Mouse (Mus musculus): Measurements from ENCODE around the gene Klhl41. TPM values are rescaled to one million over a fixed set of nuclear protein-coding genes. Genes with fewer than 3 reads are reported as not detected.
A peak's percentile ranks its signal among the peaks of the same experiment; 100 is the strongest.

Gene Klhl41
- 0.45 and 0.83 TPM in 2 replicates for polyA plus RNA-seq (2015; fragmentation: Nextera tagmentation; extraction: Ambion mirVana)

DNA sequence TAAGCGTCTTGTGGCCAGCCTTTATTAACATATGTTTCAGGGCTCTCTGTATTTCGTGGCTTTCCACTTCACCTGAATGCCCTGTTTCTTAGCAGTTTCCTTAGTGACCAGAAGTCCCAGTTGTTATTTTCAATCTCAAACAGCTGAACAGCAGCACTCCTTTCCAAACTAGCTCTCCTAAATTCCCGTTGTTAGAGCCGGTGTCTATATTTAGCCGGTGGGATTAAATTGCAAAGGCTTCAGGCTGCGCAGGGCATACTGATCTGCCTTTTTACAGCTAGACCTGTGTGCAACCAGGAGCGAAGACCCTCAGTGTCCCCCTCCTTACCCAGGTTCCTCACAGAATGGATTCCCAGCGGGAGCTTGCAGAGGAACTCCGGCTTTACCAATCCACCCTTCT, at the start of gene Klhl41:
Gene Klhl41, plus strand, starts transcription at position 268 of the 400 bp plus-strand sequence.
- Histone ChIP-seq H3K9ac (replicated peaks; ENCODE audit: low read depth) (no peak within 1 kb of the TSS), H3K4me1 (ENCODE audit: insufficient read depth, low read depth, low read length) (peaks cover 4% of the 10 kb centered on the region; the same call in 1 of the 2 replicates), H3K27ac (ENCODE audit: low read length) (no peak within 1 kb of the TSS), H3K9me3 (ENCODE audit: low read length) (no peaks in the 10 kb centered on the region), H3K4me3 (ENCODE audit: low read depth, low read length) (no peak within 1 kb of the TSS), H3K36me3 (ENCODE audit: insufficient read depth, low read length) (no peaks in the 10 kb centered on the region), H3K27me3 (replicated peaks; ENCODE audit: insufficient read depth, low read length) (no peaks in the 10 kb centered on the region), H3K4me2 (replicated peaks; ENCODE audit: low read depth, low read length) (no peak within 1 kb of the TSS)
- ATAC-seq (no peak), DNase-seq (ENCODE audit: low spot score) (no peak)
- 83% methylated on average over 9 of the region's 9 CpGs for WGBS
- no peak for TF ChIP-seq CTCF (IDR thresholded peaks at IDR 0.05)
- no peak for TF ChIP-seq EP300 (IDR thresholded peaks at IDR 0.05)

DNA sequence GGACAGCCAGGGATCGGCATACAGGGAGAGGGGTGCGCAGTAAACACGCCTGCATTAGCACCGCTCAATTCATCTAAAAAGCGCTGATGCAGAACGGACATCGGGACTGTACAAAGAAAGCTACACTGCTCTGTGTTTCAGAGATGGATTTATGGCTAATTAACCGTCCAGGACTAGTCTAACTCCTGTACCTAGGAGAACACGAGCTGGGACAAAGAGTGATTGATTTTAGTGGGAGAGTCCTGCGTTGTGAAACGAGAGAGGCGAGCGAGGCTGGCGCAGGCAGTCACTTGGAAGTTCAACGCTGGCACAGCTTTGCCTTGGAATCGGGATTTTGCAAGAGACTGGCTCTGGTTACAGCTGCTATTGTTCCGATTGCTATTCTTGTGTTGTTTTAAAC, 40.7 kb upstream of the Klhl41 start:
- 62% methylated on average over 17 of the region's 17 CpGs for WGBS
- no peak for TF ChIP-seq EP300 (IDR thresholded peaks at IDR 0.05)
- TF ChIP-seq CTCF (IDR thresholded peaks at IDR 0.05), result no peak
- Histone ChIP-seq H3K9me3 (ENCODE audit: low read length) (no peaks in the 10 kb centered on the region), H3K27ac (ENCODE audit: low read length) (no peak overlapping the region), H3K4me2 (replicated peaks; ENCODE audit: low read depth, low read length) (no peak overlapping the region), H3K9ac (replicated peaks; ENCODE audit: low read depth) (no peak overlapping the region), H3K4me1 (ENCODE audit: insufficient read depth, low read depth, low read length) (no peaks in the 10 kb centered on the region), H3K36me3 (ENCODE audit: insufficient read depth, low read length) (no peaks in the 10 kb centered on the region), H3K27me3 (replicated peaks; ENCODE audit: insufficient read depth, low read length) (no peaks in the 10 kb centered on the region), H3K4me3 (ENCODE audit: low read depth, low read length) (no peak overlapping the region)
- DNase-seq (ENCODE audit: low spot score), result no peak
- no peak; the same call in 1 of the 2 replicates for ATAC-seq

DNA sequence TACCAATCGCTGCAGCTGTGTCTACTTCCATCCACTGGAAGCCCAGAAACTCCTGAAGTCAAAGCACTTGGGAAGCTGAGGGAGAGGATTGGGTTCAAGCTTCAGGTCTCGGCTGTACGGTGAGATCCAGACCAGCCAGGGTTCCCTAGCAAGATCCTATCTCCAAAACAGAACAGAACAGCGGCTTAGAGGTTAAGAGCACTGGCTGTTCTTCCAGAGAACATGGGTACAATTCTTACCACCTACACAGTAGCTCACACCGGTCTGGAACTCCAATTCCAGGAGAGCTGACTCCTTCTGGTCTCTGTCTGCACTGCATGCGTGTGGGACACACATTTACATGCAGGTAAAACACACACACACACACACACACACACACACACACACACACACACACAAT, 40.0 kb upstream of the Klhl41 start:
- Histone ChIP-seq H3K4me1 (ENCODE audit: insufficient read depth, low read depth, low read length) (no peaks in the 10 kb centered on the region), H3K4me2 (replicated peaks; ENCODE audit: low read depth, low read length) (no peak overlapping the region), H3K27me3 (replicated peaks; ENCODE audit: insufficient read depth, low read length) (no peaks in the 10 kb centered on the region), H3K4me3 (ENCODE audit: low read depth, low read length) (no peak overlapping the region), H3K9ac (replicated peaks; ENCODE audit: low read depth) (no peak overlapping the region), H3K36me3 (ENCODE audit: insufficient read depth, low read length) (no peaks in the 10 kb centered on the region), H3K9me3 (ENCODE audit: low read length) (no peaks in the 10 kb centered on the region), H3K27ac (ENCODE audit: low read length) (peak overlapping the region; percentile 32; the same call in 1 of the 2 replicates)
- ATAC-seq, result no peak
- no peak for DNase-seq (ENCODE audit: low spot score)
- TF ChIP-seq EP300 (IDR thresholded peaks at IDR 0.05) (no peak), CTCF (IDR thresholded peaks at IDR 0.05) (no peak)
- WGBS, result 84% methylated on average over 6 of the region's 6 CpGs

DNA sequence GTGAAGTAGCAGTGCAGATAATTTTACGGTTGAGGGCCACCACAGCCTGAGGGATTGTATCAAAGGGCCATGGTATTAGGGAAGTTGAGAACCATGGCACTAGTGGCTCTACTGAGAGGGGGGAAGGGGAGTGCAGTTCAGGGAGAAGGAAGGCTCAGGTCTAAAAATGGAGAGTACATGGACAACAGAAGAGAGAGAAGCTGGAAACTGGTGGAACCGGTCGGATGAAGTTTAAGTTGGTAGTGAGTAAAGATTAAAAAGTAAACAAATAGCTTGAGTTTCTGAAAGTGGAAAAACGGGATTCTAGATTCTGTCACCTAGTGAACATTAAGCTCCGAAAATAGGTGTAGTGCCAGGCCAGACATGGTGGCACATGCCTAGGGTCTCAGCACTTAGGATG, 39.1 kb upstream of the Klhl41 start:
- Histone ChIP-seq H3K36me3 (ENCODE audit: insufficient read depth, low read length) (no peaks in the 10 kb centered on the region), H3K4me2 (replicated peaks; ENCODE audit: low read depth, low read length) (no peak overlapping the region), H3K27ac (ENCODE audit: low read length) (peak overlapping the region; percentile 43; the same call in 1 of the 2 replicates), H3K27me3 (replicated peaks; ENCODE audit: insufficient read depth, low read length) (no peaks in the 10 kb centered on the region), H3K9ac (replicated peaks; ENCODE audit: low read depth) (no peak overlapping the region), H3K9me3 (ENCODE audit: low read length) (no peaks in the 10 kb centered on the region), H3K4me1 (ENCODE audit: insufficient read depth, low read depth, low read length) (no peaks in the 10 kb centered on the region), H3K4me3 (ENCODE audit: low read depth, low read length) (no peak overlapping the region)
- ATAC-seq (peak; percentile 82), DNase-seq (ENCODE audit: low spot score) (peak; percentile 91)
- TF ChIP-seq CTCF (IDR thresholded peaks at IDR 0.05) (no peak), EP300 (IDR thresholded peaks at IDR 0.05) (peak; percentile 84)
- WGBS, result 60% methylated on average over 5 of the region's 5 CpGs

DNA sequence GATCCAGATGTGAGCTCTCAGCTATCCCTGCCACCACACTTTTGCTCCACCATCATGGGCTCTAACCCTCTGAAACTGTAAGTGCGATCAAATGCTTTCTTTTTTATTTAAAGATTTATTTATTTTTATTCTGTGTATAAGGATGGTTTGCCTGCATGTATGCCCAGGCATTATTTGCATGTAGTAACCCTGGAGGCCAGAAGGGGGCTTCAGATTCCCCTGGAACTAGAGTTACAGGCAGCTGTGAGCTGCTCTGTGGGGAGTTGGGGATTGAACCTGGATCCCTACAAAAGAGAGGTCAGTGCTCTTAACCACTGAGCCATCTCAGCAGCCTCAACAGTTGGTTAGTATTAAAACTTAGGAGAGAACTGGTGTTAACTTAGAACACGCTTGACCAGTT, 38.5 kb upstream of the Klhl41 start:
- no peak overlapping the region for H3K4me2 ChIP-seq (replicated peaks; ENCODE audit: low read depth, low read length)
- no peak overlapping the region for H3K9ac ChIP-seq (replicated peaks; ENCODE audit: low read depth)
- H3K4me1 ChIP-seq (ENCODE audit: insufficient read depth, low read depth, low read length), result no peaks in the 10 kb centered on the region
- no peaks in the 10 kb centered on the region for H3K36me3 ChIP-seq (ENCODE audit: insufficient read depth, low read length)
- H3K4me3 ChIP-seq (ENCODE audit: low read depth, low read length), result no peak overlapping the region
- no peaks in the 10 kb centered on the region for H3K27me3 ChIP-seq (replicated peaks; ENCODE audit: insufficient read depth, low read length)
- peak; percentile 44 for TF ChIP-seq CTCF (IDR thresholded peaks at IDR 0.05)
- no peak for TF ChIP-seq EP300 (IDR thresholded peaks at IDR 0.05)
- no peaks in the 10 kb centered on the region for H3K9me3 ChIP-seq (ENCODE audit: low read length)
- no peak for ATAC-seq
- DNase-seq (ENCODE audit: low spot score), result no peak
- H3K27ac ChIP-seq (ENCODE audit: low read length), result peak overlapping the region; percentile 43; the same call in 1 of the 2 replicates
- WGBS, result 87% methylated on average over 2 of the region's 2 CpGs

DNA sequence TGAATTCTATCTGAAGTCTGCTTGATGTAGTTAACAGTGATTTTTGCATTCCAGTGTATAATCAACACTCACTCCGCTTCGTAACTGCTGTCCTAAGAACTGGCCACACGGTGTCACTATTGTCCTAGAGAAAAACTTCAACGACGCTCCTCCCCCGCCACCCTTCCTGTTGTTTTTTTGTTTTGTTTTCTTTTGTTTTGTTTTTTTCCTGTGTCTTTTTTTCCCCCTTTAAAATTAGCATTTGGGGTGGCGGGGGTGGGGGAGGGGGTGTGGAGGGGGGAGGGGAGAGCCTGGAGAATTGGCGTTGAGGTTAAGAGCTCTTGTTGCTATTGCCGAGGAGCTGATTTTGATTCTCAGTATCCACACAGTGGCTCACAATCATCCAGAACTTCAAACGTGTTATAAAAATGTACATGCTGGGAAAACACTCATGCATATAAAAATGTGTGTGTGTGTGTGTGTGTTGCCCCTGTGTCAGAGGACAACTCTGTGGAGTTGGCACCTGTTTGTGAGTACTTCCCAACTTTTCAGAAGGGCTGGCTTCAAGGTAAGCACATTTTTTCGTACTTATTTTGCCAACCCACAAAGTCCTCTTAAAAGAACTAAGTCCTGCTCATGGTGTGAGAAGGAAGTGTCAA, 34.7 kb upstream of the Klhl41 start:
- H3K36me3 ChIP-seq (ENCODE audit: insufficient read depth, low read length), result no peaks in the 10 kb centered on the region
- TF ChIP-seq CTCF (IDR thresholded peaks at IDR 0.05), result peak; percentile 82
- TF ChIP-seq EP300 (IDR thresholded peaks at IDR 0.05), result 0 out of 2 replicates have a peak, but pooled peaks have one; percentile 21
- H3K27me3 ChIP-seq (replicated peaks; ENCODE audit: insufficient read depth, low read length), result no peaks in the 10 kb centered on the region
- H3K4me3 ChIP-seq (ENCODE audit: low read depth, low read length), result peak overlapping the region; percentile 41
- WGBS, result 4% methylated on average over 11 of the region's 11 CpGs
- peak overlapping the region; percentile 46 for H3K4me2 ChIP-seq (replicated peaks; ENCODE audit: low read depth, low read length)
- no peak overlapping the region for H3K27ac ChIP-seq (ENCODE audit: low read length)
- peak; percentile 56 for ATAC-seq
- peak; percentile 89 for DNase-seq (ENCODE audit: low spot score)
- H3K4me1 ChIP-seq (ENCODE audit: insufficient read depth, low read depth, low read length), result no peaks in the 10 kb centered on the region
- H3K9ac ChIP-seq (replicated peaks; ENCODE audit: low read depth), result no peak overlapping the region
- H3K9me3 ChIP-seq (ENCODE audit: low read length), result no peaks in the 10 kb centered on the region

Measured in lung, postnatal 0 days (tissue).